Mouse (Mus musculus) stomach, adult 2 months (tissue): ENCODE results near the gene Gm28961. TPM values are rescaled to one million over a fixed set of nuclear protein-coding genes. Genes with fewer than 3 reads are reported as not detected.

ENCODE experiments used
- polyA plus RNA-seq: library from polyadenylated mRNA; depleted of rRNA; stranded (reverse); fragments of >200 nt; gene quantifications from 2 replicates; pipeline ENCODE4 v1.2.3, GENCODE M21; 2012; rRNA removed

Gene Gm28961
- not detected in 2 replicates for polyA plus RNA-seq

GRCm38 (mm10) chrY:57705397-57705796, at the start of gene Gm28961:
TSS of gene Gm28961 (plus strand) at chrY:57705697.

Other genes with a start within 250 kb of the Gm28961 start
- not detected in 2 replicates for gene Gm21943, start 172.0 kb upstream of the Gm28961 start, polyA plus RNA-seq